Mouse (Mus musculus) small intestine, adult 2 months (tissue): Measurements from ENCODE around the gene Pkd2l1.

Experiments used
- CTCF ChIP-seq: fragments of 200-500 bp; IDR thresholded peaks from 2 replicates; pipeline ENCODE4 v1.5.1; 2012; ENCODE audit warnings: low read depth, mild to moderate bottlenecking, control low read depth, inconsistent platforms, low read length, moderate library complexity, mixed read lengths; ENCODE audit not compliant: insufficient replicate concordance, insufficient read length; ENCODE audit errors: extremely low read depth
- POLR2A ChIP-seq: fragments of 200-500 bp; IDR thresholded peaks from 2 replicates; pipeline ENCODE4 v1.6.1; 2012; ENCODE audit warnings: low read depth, mild to moderate bottlenecking, control low read depth, inconsistent platforms, low read length, moderate library complexity

DNA sequence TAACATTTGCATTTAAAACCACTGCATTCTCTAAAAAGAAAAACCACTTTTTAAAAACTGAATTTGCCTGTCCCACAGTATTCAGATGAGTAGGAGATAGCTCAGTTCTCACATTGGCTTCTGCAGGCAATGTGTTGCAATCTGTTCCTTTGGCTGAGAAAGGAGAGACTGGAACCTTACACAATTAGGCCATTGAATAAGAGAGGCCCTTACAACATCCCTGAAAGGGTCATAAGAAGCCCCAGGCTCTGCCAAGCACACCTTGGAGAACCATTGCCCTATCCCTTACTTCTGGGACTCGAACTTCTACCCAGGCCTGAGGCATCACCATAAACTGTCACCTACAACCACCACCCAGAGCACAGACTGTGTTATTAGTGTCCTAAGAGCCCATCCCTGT, 11.7 kb downstream of the Pkd2l1 start:
- no peak for TF ChIP-seq CTCF
- TF ChIP-seq POLR2A: no peak
